Mouse (Mus musculus) G1E-ER4 (cell line): Measurements from ENCODE around the gene Aff3. TPM values are rescaled to one million over a fixed set of nuclear protein-coding genes. Genes with fewer than 3 reads are reported as not detected.

Experiments used
- GATA1 ChIP-seq: IDR thresholded peaks from one replicate; pipeline ENCODE4 v1.8.0; 2012; ENCODE audit warnings: low read length, inconsistent platforms
- polyA plus RNA-seq: library from polyadenylated mRNA; stranded (reverse); fragments of >175 nt; gene quantifications from 2 replicates; pipeline ENCODE4 v1.2.3, GENCODE M21; 2012

Aff3 gene
- polyA plus RNA-seq, 1 experiment: 9.7 TPM

- TF ChIP-seq GATA1: no peak
Observed at GRCm38 (mm10) chr1:38239516-38239915, 425.2 kb downstream of the Aff3 start.

GRCm38 (mm10) chr1:38237831-38238230 lies 426.9 kb downstream of the Aff3 start:
- no peak for TF ChIP-seq GATA1

GRCm38 (mm10) chr1:38237027-38237787 lies 427.5 kb downstream of the Aff3 start:
- TF ChIP-seq GATA1: no peak

DNA sequence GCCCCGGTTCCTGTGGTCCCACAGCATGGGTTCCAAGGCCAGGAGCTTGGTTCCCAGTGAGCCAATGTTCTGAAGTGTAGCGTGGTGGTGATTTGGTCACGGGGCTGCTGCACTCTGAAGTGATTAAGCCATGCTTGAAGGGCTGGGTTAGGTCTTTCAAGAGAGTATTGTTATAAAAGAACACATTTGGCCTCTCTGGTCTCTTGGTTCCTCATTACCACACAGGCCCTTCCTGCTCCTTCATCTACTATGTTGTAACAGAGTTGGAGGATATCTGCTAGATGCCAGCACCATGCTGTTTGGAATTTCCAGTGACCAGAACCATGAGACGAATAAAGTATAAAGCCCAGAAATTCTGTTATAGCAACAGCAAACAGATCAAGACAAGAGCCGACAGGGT lies 431.6 kb downstream of the Aff3 start:
- no peak for TF ChIP-seq GATA1

- TF ChIP-seq GATA1: no peak
Observed at GRCm38 (mm10) chr1:38230041-38230440, 434.7 kb downstream of the Aff3 start.

DNA sequence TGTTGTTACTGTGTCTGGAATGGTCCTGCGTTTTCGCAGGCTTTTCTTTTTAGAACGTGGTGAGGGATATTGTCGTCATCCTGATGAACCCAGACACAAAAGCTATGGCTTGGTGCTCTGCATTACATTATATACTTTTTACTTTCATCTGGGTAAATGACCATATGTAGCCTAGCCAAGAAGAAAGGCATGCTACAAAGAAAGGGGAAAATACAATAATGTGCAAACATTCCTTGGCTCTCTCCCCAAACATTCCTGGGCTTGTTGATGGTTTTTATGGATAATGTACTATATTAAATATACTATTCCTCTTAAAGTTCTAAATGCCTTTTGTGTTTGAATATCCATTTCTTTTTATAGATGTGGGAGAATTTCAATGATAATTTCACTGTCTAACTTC lies 435.9 kb downstream of the Aff3 start:
- no peak for TF ChIP-seq GATA1

- TF ChIP-seq GATA1: no peak
Observed at GRCm38 (mm10) chr1:38225166-38225565, 439.6 kb downstream of the Aff3 start.

- TF ChIP-seq GATA1: no peak
Observed at GRCm38 (mm10) chr1:38222160-38222559, 442.6 kb downstream of the Aff3 start.

DNA sequence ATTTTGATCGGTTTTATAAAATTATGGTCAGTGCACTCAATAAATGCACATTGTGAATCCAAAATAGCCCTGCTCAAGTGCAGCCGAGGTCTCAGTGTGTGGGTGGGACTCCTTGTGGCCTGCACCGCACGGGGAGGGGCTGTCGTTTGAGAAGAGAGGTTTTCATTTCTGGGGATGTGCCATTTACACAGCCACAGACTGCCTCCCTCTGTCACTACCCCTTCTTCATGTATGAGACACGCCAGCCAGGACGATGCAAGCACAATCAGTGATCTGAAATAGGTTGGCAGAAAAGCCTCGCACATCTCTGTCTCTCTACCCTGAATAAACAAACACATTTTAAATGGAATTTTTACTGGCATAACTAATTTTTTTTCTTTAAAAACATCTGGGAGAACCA lies 443.3 kb downstream of the Aff3 start:
- TF ChIP-seq GATA1: no peak

GRCm38 (mm10) chr1:38217912-38218795 lies 446.6 kb downstream of the Aff3 start:
- no peak for TF ChIP-seq GATA1

DNA sequence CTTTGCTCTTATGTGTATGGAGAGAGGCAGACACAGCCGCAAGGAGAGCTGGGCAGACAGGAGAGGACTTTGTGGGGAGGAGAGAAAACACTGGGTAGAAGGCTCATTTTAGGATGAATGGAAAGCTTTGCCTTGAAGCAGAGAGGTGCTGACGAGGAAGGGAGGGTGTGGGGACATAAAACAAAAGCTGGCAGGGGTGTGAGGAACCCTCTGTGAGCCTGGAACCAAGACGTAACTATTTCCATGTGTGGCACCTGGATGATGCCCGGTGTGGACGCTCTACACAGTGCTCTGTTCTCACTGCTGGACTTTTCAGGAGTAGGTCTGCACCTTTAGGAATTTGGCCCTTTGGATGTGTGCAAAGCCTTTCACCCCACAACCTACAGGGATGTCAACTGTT lies 447.7 kb downstream of the Aff3 start:
- TF ChIP-seq GATA1: no peak

DNA sequence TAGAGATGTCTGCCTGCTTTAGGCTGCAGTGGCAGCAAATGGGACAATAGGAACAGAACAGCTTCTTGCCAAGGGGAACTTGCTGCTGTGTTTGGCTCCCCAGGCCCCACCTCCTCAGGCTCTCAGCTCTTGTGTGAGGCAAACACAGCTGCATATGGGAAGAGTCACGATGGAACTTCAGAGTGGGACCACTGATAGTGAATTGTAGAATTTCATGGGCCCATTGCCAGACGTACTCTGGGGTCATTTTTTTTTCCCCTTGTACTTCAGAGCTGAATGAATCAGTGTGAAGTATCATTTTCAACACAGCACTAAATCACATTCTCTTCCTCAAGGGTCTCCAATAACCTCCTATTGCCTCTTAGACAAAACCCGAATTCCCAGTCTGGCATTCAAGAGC lies 451.4 kb downstream of the Aff3 start:
- no peak for TF ChIP-seq GATA1

GRCm38 (mm10) chr1:38212386-38212785 lies 452.4 kb downstream of the Aff3 start:
- TF ChIP-seq GATA1: no peak

DNA sequence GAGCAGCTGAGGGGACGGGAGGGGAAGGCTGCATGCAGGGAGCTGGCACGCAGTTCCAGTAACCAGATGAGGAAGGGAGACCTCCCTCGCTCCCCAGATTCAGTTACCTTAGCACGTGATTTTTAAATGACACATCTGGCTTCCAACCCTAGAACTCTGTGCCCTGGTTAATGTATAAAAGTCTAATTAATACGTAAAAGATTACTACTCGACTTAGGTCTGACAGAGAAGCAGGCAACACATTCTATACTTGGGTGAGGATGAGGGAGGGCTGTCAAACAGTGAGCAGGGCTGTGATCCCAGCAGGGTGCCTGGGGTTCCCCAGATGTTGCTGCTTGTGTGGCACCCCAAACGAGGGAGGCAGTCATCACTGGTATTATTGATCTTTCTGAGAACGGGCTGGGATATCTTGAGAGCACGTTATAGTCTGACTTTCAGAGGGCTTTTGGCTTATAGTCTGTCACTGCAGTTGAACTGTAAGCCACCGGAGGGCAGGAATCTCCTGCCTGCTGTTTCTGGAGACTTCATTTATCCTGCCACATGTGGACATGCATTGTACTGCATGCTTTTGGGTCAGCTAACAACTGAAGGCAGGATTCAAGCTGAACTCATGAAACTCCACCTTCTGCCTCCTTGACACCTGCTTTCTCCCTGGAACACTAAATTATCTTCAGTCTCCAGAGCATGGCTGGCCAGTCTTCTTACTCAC lies 462.1 kb downstream of the Aff3 start:
- no peak for TF ChIP-seq GATA1

- no peak for TF ChIP-seq GATA1
Observed at GRCm38 (mm10) chr1:38201796-38202195, 463.0 kb downstream of the Aff3 start.

GRCm38 (mm10) chr1:38199669-38200635 lies 464.8 kb downstream of the Aff3 start:
- TF ChIP-seq GATA1: no peak
